Mouse (Mus musculus): ENCODE data around the gene Tjp3.

Tjp3 gene

GRCm38 (mm10) chr10:81295185-81295584 lies 3.8 kb upstream of the Tjp3 start:
- DNase-seq = peak; percentile 77

GRCm38 (mm10) chr10:81294442-81294841 lies 3.1 kb upstream of the Tjp3 start:
- peak; percentile 93 for DNase-seq

- no peak for DNase-seq
These were observed 2.1 kb upstream of the Tjp3 start for GRCm38 (mm10) chr10:81293334-81294030.

GRCm38 (mm10) chr10:81292554-81293333 lies 1.4 kb upstream of the Tjp3 start, which contains the start of gene Pip5k1c:
Gene Pip5k1c (plus strand): TSS chr10:81292963.
- peak; percentile 100 for DNase-seq

- peak; percentile 76 for DNase-seq
These were observed 502 bp downstream of the Tjp3 start for GRCm38 (mm10) chr10:81290698-81291460.

- peak; percentile 52 for DNase-seq
These were observed 1.6 kb downstream of the Tjp3 start for GRCm38 (mm10) chr10:81289811-81290210.

- peak; percentile 77 for DNase-seq
These were observed 2.1 kb downstream of the Tjp3 start for GRCm38 (mm10) chr10:81289278-81289677.

GRCm38 (mm10) chr10:81288601-81289000 lies 2.8 kb downstream of the Tjp3 start:
- peak; percentile 64 for DNase-seq

- DNase-seq = peak; percentile 75
These were observed 3.7 kb downstream of the Tjp3 start for GRCm38 (mm10) chr10:81287513-81288157.

GRCm38 (mm10) chr10:81286586-81286985 lies 4.8 kb downstream of the Tjp3 start:
- DNase-seq = peak; percentile 58

GRCm38 (mm10) chr10:81285694-81286450 lies 5.5 kb downstream of the Tjp3 start:
- peak; percentile 80 for DNase-seq

GRCm38 (mm10) chr10:81284719-81285118 lies 6.7 kb downstream of the Tjp3 start:
- peak; percentile 66 for DNase-seq

- no peak for DNase-seq
These were observed 7.2 kb downstream of the Tjp3 start for GRCm38 (mm10) chr10:81284189-81284588.

GRCm38 (mm10) chr10:81279496-81279895 lies 11.9 kb downstream of the Tjp3 start:
- DNase-seq = no peak

- no peak for DNase-seq
These were observed 13.7 kb downstream of the Tjp3 start for GRCm38 (mm10) chr10:81277676-81278075.

- no peak for DNase-seq
These were observed 17.5 kb downstream of the Tjp3 start for GRCm38 (mm10) chr10:81273842-81274241.

GRCm38 (mm10) chr10:81272356-81272755 lies 19.0 kb downstream of the Tjp3 start:
- no peak for DNase-seq

GRCm38 (mm10) chr10:81268643-81269412 lies 22.6 kb downstream of the Tjp3 start:
- peak; percentile 72 for DNase-seq

GRCm38 (mm10) chr10:81268056-81268455 lies 23.3 kb downstream of the Tjp3 start:
- DNase-seq = peak; percentile 89

- DNase-seq = peak; percentile 97
These were observed 24.9 kb downstream of the Tjp3 start, which contains the start of the genes Mrpl54 and Apba3 for GRCm38 (mm10) chr10:81266211-81267105. Gene Mrpl54 (minus strand): TSS chr10:81266934. Gene Apba3 (plus strand): TSS chr10:81266960.
